Mouse (Mus musculus): ENCODE measurements around the gene Gpm6a. TPM values are rescaled to one million over a fixed set of nuclear protein-coding genes. Genes with fewer than 3 reads are reported as not detected.

Gpm6a gene
- total and polyA plus RNA-seq, 2 experiments from 2014 or later: 660 to 1,306 TPM

GRCm38 (mm10) chr8:55002398-55002797, 47.8 kb downstream of the Gpm6a start:
- no peaks in the 10 kb centered on the region for H3K27me3 ChIP-seq (ENCODE audit: insufficient read depth, low read length)
- H3K4me1 ChIP-seq (ENCODE audit: insufficient read depth): peaks cover 7% of the 10 kb centered on the region; the same call in 1 of the 2 replicates
- TF ChIP-seq CTCF (IDR thresholded peaks at IDR 0.05; ENCODE audit: low read depth): no peak
- H3K9ac ChIP-seq: no peak overlapping the region
- 58% methylated on average over 1 of the region's 1 CpGs for WGBS
- H3K4me3 ChIP-seq (ENCODE audit: low read depth, low read length): no peak overlapping the region
- ATAC-seq (peak; percentile 59; the same call in 1 of the 2 replicates), DNase-seq (no peak)
- no peaks in the 10 kb centered on the region for H3K9me3 ChIP-seq (ENCODE audit: low read length)
- peak overlapping the region; percentile 57 for H3K27ac ChIP-seq (ENCODE audit: low read depth, low read length)
- no peaks in the 10 kb centered on the region for H3K36me3 ChIP-seq (ENCODE audit: insufficient read depth)
- no peak overlapping the region for H3K4me2 ChIP-seq (ENCODE audit: low read depth)

GRCm38 (mm10) chr8:55002946-55003345, 48.3 kb downstream of the Gpm6a start:
- H3K36me3 ChIP-seq (ENCODE audit: insufficient read depth): no peaks in the 10 kb centered on the region
- no peaks in the 10 kb centered on the region for H3K9me3 ChIP-seq (ENCODE audit: low read length)
- H3K4me2 ChIP-seq (ENCODE audit: low read depth): no peak overlapping the region
- H3K4me3 ChIP-seq (ENCODE audit: low read depth, low read length): no peak overlapping the region
- H3K27ac ChIP-seq (ENCODE audit: low read depth, low read length): peak overlapping the region; percentile 35; the same call in 1 of the 2 replicates
- no peak overlapping the region for H3K9ac ChIP-seq
- ATAC-seq (peak; percentile 40; the same call in 1 of the 2 replicates), DNase-seq (no peak)
- H3K27me3 ChIP-seq (ENCODE audit: insufficient read depth, low read length): no peaks in the 10 kb centered on the region
- WGBS: 55% methylated on average over 2 of the region's 2 CpGs
- H3K4me1 ChIP-seq (ENCODE audit: insufficient read depth): peaks cover 7% of the 10 kb centered on the region; the same call in 1 of the 2 replicates
- TF ChIP-seq CTCF (IDR thresholded peaks at IDR 0.05; ENCODE audit: low read depth): no peak

- Histone ChIP-seq H3K9ac (no peak overlapping the region), H3K36me3 (ENCODE audit: insufficient read depth) (no peaks in the 10 kb centered on the region), H3K4me3 (ENCODE audit: low read depth, low read length) (no peak overlapping the region), H3K4me1 (ENCODE audit: insufficient read depth) (no peaks in the 10 kb centered on the region), H3K9me3 (ENCODE audit: low read length) (no peaks in the 10 kb centered on the region), H3K27me3 (ENCODE audit: insufficient read depth, low read length) (no peaks in the 10 kb centered on the region), H3K27ac (ENCODE audit: low read depth, low read length) (no peak overlapping the region), H3K4me2 (ENCODE audit: low read depth) (no peak overlapping the region)
- DNase-seq (no peak), ATAC-seq (no peak)
- 44% methylated on average over 2 of the region's 2 CpGs for WGBS
- no peak for TF ChIP-seq CTCF (IDR thresholded peaks at IDR 0.05; ENCODE audit: low read depth)
Observed at GRCm38 (mm10) chr8:55012228-55012627, 57.6 kb downstream of the Gpm6a start.

GRCm38 (mm10) chr8:55017071-55017470, 62.4 kb downstream of the Gpm6a start:
- 83% methylated on average over 1 of the region's 1 CpGs for WGBS
- no peak overlapping the region for H3K27ac ChIP-seq (ENCODE audit: low read depth, low read length)
- H3K4me2 ChIP-seq (ENCODE audit: low read depth): no peak overlapping the region
- H3K9ac ChIP-seq: no peak overlapping the region
- DNase-seq (no peak), ATAC-seq (no peak)
- H3K27me3 ChIP-seq (ENCODE audit: insufficient read depth, low read length): no peaks in the 10 kb centered on the region
- H3K4me1 ChIP-seq (ENCODE audit: insufficient read depth): no peaks in the 10 kb centered on the region
- no peak overlapping the region for H3K4me3 ChIP-seq (ENCODE audit: low read depth, low read length)
- no peaks in the 10 kb centered on the region for H3K36me3 ChIP-seq (ENCODE audit: insufficient read depth)
- no peak for TF ChIP-seq CTCF (IDR thresholded peaks at IDR 0.05; ENCODE audit: low read depth)
- no peaks in the 10 kb centered on the region for H3K9me3 ChIP-seq (ENCODE audit: low read length)

- WGBS: 7% methylated on average over 10 of the region's 10 CpGs
- H3K27ac ChIP-seq (ENCODE audit: low read depth, low read length): peak overlapping the region; percentile 85
- no peaks in the 10 kb centered on the region for H3K27me3 ChIP-seq (ENCODE audit: insufficient read depth, low read length)
- peak overlapping the region; percentile 31 for H3K4me2 ChIP-seq (ENCODE audit: low read depth)
- DNase-seq (peak; percentile 68), ATAC-seq (peak; percentile 40)
- peak overlapping the region; percentile 38 for H3K9ac ChIP-seq
- H3K4me1 ChIP-seq (ENCODE audit: insufficient read depth): peaks cover 9% of the 10 kb centered on the region; the same call in 1 of the 2 replicates
- TF ChIP-seq CTCF (IDR thresholded peaks at IDR 0.05; ENCODE audit: low read depth): no peak
- H3K4me3 ChIP-seq (ENCODE audit: low read depth, low read length): no peak overlapping the region
- no peaks in the 10 kb centered on the region for H3K9me3 ChIP-seq (ENCODE audit: low read length)
- no peaks in the 10 kb centered on the region for H3K36me3 ChIP-seq (ENCODE audit: insufficient read depth)
Observed at GRCm38 (mm10) chr8:55025851-55026660, 71.4 kb downstream of the Gpm6a start.

GRCm38 (mm10) chr8:55026661-55027000, 72.0 kb downstream of the Gpm6a start:
- ATAC-seq (peak; percentile 59; the same call in 1 of the 2 replicates), DNase-seq (peak; percentile 57)
- 11% methylated on average over 2 of the region's 2 CpGs for WGBS
- Histone ChIP-seq H3K27me3 (ENCODE audit: insufficient read depth, low read length) (no peaks in the 10 kb centered on the region), H3K36me3 (ENCODE audit: insufficient read depth) (no peaks in the 10 kb centered on the region), H3K4me3 (ENCODE audit: low read depth, low read length) (no peak overlapping the region), H3K27ac (ENCODE audit: low read depth, low read length) (peak overlapping the region; percentile 85), H3K4me2 (ENCODE audit: low read depth) (peak overlapping the region; percentile 31), H3K9me3 (ENCODE audit: low read length) (no peaks in the 10 kb centered on the region), H3K9ac (peak overlapping the region; percentile 38), H3K4me1 (ENCODE audit: insufficient read depth) (peaks cover 9% of the 10 kb centered on the region; the same call in 1 of the 2 replicates)
- no peak for TF ChIP-seq CTCF (IDR thresholded peaks at IDR 0.05; ENCODE audit: low read depth)

GRCm38 (mm10) chr8:55028371-55028770, 73.7 kb downstream of the Gpm6a start:
- no peaks in the 10 kb centered on the region for H3K36me3 ChIP-seq (ENCODE audit: insufficient read depth)
- no peak overlapping the region for H3K9ac ChIP-seq
- H3K27ac ChIP-seq (ENCODE audit: low read depth, low read length): no peak overlapping the region
- H3K27me3 ChIP-seq (ENCODE audit: insufficient read depth, low read length): no peaks in the 10 kb centered on the region
- peaks cover 9% of the 10 kb centered on the region; the same call in 1 of the 2 replicates for H3K4me1 ChIP-seq (ENCODE audit: insufficient read depth)
- DNase-seq: no peak
- H3K4me3 ChIP-seq (ENCODE audit: low read depth, low read length): no peak overlapping the region
- no peak for TF ChIP-seq CTCF (IDR thresholded peaks at IDR 0.05; ENCODE audit: low read depth)
- WGBS: 92% methylated on average over 2 of the region's 2 CpGs
- H3K4me2 ChIP-seq (ENCODE audit: low read depth): no peak overlapping the region
- ATAC-seq: no peak
- H3K9me3 ChIP-seq (ENCODE audit: low read length): no peaks in the 10 kb centered on the region
